Mouse (Mus musculus) large intestine, adult 2 months (tissue): ENCODE results near the gene Bad. TPM values are rescaled to one million over a fixed set of nuclear protein-coding genes. Genes with fewer than 3 reads are reported as not detected.

Source experiments
- DNase-seq: peaks from one replicate; pipeline ENCODE4 v3.0.0-alpha.2; 2012; ENCODE audit warnings: low read depth, low spot score
- WGBS: fragments of 180-500 bp; shearing (Covaris S2); methylation state at CpG from one replicate; pipeline ENCODE4 v1.1.7; 2018; 5-methylcytosine and 5-hydroxymethylcytosine counted together
- polyA plus RNA-seq: library from polyadenylated mRNA; depleted of rRNA; stranded (reverse); fragments of >200 nt; gene quantifications from 2 replicates; pipeline ENCODE4 v1.2.3, GENCODE M21; 2012

The Bad gene
- polyA plus RNA-seq, 1 experiment = 78.2 TPM

DNA sequence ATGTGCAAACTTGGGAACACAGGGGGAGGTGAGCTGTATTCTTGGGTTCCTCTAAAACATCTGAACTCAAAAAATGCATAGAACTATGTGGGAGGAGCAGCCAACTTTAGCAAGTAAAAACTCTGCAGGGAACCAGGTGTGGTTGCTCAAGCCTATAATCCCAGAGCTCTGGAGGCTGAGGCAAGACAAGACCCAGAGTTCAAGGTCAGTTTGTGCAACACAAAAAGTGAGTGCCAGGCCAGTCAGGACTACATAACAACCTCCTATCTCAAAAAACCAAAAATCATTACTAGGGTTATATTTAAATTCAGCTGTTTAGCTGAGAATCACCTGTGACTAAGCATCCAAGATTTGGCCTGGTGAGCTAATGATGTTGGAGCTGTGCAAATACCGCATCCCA, 9.6 kb upstream of the Bad start:
- DNase-seq = no peak

DNA sequence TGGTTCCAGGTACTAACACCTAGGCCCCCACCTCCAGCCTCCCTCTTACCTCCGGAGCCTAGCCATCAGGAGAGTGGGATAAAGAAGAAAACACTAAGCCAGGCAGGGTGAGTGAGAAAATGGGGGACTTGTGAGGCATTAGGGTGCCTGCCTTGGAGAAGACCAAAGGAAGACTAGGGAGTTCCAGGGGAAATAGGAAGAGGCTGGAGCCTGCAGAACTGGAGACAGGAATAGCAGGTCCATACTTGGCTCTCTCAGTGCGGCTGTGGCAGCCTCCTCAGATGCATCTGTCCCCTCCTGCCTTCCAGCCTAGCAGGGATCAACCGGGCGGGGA, 8.6 kb upstream of the Bad start:
- 66% methylated on average over 4 of the region's 4 CpGs for WGBS
- DNase-seq = no peak

More for the DNA sequence above, 9.6 kb upstream of the Bad start:
- WGBS = 42% methylated on average over 1 of the region's 1 CpGs

DNA sequence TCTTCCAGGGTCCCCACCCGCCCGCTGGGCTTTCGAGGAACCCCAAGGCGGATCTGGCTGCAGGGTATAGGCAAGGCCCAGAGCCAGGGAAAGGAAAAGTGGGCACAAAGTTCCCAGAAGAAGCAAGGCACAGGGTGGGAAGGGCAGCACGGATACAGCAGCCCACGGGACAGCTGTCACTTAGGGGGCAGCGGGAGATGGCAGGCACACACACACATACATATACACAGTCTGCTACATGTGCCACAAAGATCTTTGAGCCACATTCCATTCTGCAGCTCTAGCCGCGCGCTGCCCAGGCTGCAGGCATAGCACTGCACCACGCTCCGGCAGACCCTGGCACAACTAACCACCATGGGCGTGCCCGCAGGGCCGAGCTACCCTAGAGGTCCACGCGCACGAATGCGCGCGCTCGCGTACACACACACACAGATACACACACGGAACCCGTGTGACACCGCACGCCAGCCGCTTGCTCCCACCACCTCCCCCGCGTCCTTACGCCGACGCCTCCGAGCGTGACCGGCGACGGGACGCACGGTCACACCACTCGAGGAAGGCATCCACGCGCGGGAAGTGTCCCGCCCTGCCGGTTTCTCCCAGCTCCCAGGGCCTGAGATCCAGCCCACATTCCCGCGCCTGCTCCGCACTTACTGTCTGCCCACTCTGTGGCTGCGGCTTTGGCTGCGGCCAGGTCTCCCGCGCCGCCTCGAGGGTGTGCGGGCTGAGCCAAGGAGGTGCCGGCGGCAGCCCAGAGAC, 8.0 kb upstream of the Bad start:
- 5% methylated on average over 58 of the region's 58 CpGs for WGBS

DNA sequence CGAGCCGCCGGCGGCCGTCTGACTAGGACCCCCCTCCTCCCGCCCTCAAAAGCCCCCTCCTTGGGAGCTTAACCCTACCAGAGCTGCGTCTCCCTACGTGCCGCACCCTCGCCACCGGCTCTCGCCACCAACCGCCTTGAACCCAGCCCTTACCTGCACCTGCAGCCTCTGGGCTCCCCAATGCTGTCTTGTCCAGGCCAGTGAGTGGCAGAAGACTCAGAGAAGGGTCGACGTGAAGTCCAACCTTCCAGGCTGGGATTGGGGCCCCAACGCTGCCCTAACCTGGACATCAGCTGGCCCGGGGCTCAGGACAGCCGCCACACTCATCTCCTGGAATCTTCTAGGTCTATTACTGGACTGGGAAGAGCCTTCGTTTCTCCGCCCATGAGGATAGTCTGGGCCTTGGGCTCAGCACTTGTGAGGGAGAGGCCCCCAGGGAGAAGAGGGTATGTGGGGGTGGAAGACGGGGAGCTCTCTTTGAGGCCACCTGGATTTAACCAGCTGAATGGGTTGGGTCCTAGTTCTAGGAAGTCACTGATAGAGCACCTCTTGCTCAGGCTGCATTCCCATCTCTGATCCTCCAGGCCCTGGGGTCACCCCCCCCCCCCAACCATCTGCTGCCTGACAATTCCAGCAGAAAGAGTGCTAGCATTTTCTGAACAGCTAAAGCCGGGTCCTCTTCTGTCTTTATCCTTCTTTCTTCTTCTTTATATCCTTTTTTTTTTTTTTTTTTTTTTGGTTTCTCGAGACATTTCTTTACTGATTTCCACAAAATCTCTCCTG, 7.3 kb upstream of the Bad start, which contains the start of gene Kcnk4:
Gene Kcnk4 (minus strand): TSS at position 321 of the 783 bp plus-strand sequence.
- DNase-seq = no peak
- whole genome bisulfite sequencing = 19% methylated on average over 23 of the region's 23 CpGs

More for the DNA sequence above, 8.0 kb upstream of the Bad start:
- DNase-seq = no peak

DNA sequence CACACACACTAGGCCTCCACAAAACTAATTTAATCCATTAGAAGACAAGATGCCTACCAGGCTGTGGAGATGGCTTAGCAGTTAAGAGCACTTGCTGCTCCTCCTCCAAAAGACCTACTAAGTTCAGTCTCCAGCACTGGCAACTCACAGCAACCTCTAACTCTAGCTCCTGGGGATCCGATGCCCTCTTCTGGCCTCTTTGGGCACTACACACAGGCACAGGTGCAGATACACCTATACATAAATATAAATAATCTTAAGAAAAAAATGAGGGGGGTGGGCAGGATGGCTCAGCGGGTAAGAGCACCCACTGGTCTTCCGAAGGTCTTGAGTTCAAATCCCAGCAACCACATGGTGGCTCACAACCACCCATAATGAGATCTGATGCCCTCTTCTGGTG, 5.4 kb upstream of the Bad start:
- DNase-seq = no peak
- WGBS = 39% methylated on average over 3 of the region's 3 CpGs

DNA sequence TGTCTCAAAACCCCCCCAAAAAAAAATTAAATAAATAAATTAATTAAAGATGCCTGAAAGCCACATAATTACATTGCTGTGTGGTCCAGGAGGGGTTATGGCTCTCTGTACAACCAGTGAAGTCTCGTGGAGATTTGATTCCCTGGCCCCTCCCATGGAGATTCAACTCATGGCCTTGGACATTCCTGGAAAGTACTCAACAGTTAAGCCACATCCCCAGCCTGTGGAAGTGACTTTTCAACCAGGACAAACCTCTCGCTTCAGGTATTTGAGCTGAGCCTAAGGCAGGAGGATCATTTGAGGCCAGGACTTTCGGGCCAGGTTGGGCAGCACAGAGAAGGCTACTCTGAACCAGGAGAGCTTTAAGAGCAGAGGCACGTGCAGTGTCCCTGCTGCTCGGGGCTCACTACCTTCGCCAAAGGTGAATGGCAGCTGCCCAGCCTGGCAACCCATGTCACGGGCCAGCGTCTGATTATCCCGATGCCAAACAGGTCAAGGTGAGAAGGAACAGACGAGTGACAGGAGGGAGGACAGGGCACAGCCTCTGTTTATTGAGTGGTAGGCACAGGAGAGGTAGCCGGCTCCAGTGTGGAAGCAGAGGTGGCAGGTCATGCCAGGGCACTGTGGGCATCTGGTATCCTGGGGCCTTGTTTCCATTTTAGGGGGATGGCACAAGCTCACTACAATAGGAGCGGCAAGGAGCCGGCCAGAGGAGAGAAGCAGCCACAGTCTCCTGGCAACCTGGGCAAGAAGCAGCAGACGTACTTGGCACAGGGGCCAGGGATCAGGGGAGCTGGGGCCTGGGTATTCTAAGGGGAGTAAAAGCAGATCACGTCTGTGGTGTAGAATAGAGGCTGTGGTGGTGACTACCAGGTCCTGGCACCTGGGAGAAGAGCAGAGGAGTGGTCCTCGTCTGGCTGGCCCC, 3.9 kb upstream of the Bad start:
- WGBS = 83% methylated on average over 16 of the region's 16 CpGs
- no peak for DNase-seq

DNA sequence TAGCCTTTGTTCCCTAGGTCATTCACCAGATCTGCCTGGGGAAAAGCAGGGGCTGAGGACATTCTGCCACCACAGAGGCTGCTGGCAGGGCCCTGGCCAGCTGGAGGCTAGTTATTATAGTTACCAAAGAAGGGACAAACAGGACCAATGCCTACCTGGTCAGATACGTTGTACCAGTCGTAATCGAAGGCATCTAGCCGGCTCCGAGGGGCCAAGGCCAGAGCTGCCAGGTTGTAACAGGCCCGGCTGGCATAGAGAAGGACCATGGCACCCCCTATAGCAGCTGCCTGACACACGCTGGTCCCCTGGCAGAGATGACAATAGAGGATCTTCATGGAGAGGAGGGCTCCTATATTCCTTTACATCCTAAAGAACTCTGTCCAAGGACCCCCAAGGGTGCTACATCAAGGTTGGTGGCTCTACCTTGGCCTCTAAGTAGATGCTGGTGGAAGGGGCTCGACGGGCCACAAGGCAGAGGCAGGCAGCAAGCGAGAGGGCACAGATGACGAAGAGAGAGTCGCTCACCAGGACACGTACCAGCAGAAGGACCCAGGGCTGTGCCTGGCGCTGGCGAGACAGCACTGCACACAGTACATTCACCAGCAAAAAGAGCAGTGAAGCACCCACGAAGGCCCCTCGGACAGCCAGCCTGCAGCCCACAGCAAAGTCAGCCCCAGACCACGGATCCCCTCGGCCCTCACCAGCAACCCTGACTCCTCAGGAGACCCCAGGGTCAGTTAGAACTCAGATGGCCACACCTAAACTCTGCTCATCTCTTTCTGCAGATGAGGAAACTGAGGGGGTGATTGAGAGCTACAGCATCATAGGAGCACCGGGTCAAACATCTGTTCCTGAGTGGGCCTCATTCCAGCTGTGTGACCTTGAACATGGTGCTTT, 2.3 kb upstream of the Bad start:
- WGBS = 91% methylated on average over 20 of the region's 20 CpGs
- DNase-seq = no peak

DNA sequence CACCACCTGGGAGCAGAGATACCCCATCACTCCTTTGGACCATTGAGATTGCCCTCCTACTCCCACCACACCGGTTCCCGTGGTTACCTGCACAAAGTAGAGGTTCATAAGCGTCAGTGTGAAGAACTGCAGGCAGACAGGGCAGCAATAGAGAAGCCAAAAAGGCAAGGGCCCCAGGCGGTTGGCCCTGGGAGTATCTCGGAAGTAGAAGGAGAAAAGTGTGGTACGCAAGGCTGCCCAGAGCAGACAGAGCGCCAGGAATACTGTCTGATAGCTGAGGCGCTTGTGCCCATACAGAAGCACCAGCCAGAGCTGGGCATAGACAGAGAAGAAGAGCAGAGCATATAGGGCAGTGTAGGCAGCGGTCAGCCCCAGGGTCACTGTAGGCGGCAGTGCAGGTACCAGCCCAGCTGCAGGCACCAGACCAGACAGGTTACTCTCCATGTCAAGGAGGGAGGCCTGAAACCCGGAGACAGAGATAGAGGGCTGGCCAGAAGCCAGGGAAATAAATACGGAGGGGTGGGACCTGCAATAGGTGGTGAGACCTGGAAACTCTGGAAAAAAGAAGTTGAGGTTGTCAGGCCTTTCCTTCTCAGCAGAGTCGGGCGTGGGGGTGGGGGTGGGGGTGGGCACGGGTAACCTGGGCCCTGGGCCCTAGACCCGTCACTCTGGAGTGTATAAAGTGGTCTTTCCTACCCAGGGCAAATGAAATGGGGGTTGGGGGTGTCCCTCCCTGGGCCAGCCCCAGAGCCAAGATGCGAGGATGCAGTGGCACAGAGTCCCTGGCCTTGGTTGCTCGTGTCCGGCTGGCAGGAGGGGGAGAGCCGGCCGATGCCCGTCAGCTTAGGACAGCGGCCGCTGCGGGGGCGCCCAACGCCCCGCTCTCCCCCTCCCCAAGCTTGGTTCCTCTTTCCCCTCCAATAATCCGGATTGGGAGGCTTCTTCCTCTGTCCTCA, 987 bp upstream of the Bad start:
- WGBS = 17% methylated on average over 29 of the region's 29 CpGs
- no peak for DNase-seq

DNA sequence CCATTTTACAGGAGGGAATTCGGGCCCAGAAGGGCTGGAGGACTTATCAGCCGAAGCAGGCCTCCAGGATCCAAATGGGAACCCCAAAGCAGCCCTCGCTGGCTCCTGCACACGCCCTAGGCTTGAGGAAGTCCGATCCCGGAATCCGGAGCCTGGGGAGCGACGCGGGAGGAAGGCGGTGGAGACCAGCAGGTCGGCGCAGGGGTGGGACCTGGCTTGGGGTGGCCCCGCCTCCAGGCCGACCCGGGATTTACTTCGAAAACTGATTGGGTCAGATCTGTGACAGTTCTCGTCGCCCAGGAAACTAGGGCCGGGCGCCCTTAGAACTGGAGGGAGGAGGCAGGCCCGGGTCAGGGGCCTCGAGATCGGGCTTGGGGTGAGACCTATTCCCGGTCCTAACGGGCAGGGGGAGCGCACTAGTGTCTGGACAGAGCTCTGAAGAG, 609 bp downstream of the Bad start, which contains the start of gene Gpr137:
Gene Gpr137 (minus strand): TSS at position 232 of the 443 bp plus-strand sequence.
- no peak for DNase-seq
- WGBS = under 1% methylated on average over 27 of the region's 27 CpGs

DNA sequence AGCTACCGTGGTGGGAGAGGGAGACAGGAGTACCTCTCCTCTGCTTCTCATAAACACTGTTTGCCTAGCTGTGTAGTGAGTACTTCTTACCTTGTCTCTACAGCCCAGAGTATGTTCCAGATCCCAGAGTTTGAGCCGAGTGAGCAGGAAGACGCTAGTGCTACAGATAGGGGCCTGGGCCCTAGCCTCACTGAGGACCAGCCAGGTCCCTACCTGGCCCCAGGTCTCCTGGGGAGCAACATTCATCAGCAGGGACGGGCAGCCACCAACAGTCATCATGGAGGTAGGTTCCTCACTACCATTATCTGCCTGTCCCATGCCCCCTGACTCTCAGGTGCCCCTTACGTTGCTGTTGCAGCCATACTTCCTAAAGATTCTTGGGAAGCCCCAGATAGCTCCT, 1.1 kb downstream of the Bad start:
- DNase-seq = no peak
- 25% methylated on average over 5 of the region's 5 CpGs for WGBS

DNA sequence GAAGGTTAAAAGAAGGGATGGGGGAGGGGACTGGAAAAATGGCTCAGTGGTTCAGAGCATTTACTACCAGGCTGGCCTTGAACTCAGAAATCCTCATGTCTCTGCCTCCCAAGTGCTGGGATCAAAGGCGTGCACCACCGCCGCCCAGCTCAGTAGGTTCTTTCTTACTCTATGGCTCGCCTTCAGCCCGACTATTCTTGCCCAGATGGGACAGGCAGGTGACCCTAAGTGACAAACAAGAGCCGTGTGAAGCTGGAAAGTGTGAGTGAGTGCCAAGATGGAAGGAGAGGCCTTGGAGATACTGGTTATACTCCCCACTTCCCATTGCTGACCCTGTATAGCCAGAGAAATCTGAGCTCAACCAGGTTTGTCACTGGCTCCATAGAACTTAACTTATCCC, 2.0 kb downstream of the Bad start:
- DNase-seq = no peak
- WGBS = 90% methylated on average over 6 of the region's 6 CpGs

DNA sequence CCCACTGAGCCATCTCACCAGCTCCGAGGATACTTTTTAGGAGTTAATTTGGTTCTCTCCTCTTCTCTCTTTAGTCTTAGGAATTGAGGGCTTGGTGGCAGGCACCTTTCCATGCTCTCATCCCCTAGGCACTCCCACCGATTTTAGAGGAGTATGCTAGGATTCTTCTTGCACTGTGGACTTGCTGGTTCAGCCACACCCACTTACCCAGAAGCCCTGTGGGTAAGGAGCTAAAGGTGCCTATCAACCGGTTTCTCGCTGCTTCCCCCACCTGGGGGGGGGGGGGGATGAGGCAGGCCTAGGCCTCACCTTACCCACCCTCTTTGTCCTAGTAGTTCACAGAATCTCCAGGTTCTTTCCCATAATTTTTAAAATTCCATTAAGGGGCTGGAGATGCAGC, 6.1 kb downstream of the Bad start:
- no peak for DNase-seq
- 57% methylated on average over 4 of the region's 4 CpGs for WGBS

DNA sequence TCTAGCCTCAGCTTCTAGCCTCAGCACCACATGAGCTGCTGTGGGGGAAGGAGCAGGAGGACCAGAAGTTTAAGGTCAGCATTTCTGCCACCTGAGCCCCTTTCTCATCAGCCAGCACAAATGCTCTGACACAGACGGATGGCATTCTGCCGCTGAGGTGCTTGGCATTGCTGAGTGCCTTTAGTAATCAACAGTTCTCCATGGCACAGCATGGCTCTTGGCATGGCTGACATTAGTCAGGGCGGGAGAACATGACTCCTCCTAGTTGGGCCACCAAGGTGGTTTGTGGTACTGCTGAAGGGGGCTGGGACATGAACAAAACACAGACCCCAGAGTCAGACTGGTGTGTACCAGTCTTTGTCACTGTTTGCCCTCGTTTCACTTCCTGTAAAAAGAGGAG, 6.5 kb downstream of the Bad start:
- no peak for DNase-seq
- 89% methylated on average over 4 of the region's 4 CpGs for WGBS

DNA sequence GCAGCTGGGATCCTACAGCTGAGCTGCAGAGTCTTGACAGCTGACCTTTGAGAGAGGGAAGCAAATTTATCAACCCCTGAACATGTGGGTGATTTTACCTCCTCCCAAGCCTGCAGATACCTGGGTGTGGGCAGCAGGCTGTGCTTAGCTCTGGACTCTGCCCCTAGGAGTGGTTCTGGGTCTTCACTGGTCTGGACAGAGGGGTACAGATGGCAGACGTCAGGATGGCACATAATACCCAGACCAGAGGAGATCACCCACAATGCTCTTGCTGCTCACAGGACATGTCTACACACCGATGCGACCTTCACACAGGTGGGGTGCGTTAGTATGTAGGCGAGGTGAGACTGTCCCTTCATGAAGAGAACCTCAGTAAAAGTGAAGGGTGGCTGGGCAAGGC, 7.9 kb downstream of the Bad start:
- WGBS = 45% methylated on average over 5 of the region's 5 CpGs
- DNase-seq = no peak

DNA sequence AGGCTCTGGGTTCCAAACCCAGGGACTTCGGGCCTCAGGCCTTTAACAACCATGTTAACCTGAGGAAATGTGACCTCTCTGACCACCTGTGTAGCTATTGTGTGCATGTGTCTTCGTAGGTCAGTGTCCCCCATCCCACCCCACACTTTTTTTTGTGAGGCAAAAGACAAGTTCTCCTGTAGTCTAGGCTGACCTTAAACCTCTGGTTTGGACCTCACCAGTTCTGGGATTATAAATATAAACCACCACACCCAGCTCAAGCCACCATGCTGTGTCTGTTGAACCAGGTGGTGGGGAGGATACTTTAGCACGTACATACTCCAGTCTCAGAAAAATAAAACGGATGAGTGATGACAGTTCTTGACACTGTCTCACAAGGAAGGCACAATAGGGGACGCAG, 8.3 kb downstream of the Bad start:
- DNase-seq = no peak
- WGBS = 44% methylated on average over 5 of the region's 5 CpGs

DNA sequence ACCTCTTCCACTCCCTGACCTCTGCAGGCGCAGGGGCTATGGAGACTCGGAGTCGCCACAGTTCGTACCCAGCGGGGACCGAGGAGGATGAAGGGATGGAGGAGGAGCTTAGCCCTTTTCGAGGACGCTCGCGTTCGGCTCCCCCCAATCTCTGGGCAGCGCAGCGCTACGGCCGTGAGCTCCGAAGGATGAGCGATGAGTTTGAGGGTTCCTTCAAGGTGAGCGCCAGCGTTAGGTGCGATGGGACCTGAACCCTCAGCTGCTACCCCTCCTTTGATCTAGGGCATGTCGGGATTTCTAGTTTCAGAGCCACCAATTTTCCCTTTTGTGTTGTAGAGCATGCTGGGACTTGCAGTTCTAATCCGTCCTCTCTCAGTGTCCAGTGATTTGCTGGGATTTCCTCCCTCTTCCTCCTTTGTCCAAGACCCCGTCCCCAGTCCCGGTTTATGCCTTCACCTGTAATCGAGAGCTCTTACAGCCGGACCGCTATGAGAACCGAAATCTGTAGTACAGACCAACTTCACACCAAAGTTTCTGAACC, 9.0 kb downstream of the Bad start:
- WGBS = under 1% methylated on average over 28 of the region's 28 CpGs
- no peak for DNase-seq

DNA sequence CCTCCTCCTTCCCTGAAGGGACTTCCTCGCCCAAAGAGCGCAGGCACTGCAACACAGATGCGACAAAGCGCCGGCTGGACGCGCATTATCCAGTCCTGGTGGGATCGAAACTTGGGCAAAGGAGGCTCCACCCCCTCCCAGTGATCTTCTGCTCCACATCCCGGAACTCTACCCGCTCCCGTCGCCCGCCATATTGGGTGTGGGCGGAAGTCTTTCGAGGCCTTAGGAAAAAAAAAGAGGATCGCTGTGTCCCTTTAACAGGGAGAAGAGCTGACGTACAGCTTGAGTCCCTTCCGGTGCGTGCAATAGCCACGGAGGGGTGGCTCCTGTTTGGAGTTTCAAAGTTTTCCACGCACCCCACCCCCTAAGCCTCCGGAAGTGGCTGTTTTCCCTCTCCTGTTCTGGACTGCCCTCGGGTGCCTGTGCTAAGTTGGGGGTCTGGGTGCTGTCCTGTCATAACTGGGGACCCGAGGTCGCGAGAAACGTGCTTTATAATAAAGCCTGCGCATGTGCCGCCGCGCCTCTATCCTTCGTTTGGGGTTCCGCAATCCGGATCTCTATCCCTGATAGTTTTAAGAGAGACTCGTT, 9.8 kb downstream of the Bad start:
- WGBS = under 1% methylated on average over 35 of the region's 35 CpGs
- peak; percentile 93 for DNase-seq
